Mouse (Mus musculus) limb, embryonic 10.5 days (tissue): ENCODE data around the gene Stk11ip. TPM values are rescaled to one million over a fixed set of nuclear protein-coding genes. Genes with fewer than 3 reads are reported as not detected.

Experiments
- DNase-seq: peaks from one replicate; pipeline ENCODE4 v3.0.0-alpha.2; 2017; ENCODE audit warnings: low spot score
- H3K27ac ChIP-seq: fragments of 300-500 bp; sonication (generic); 2 replicates; pipeline ENCODE4 v1.5.1; 2016; ENCODE audit warnings: mild to moderate bottlenecking
- H3K27me3 ChIP-seq: fragments of 300-500 bp; sonication (generic); 2 replicates; pipeline ENCODE4 v1.6.1; 2016; ENCODE audit warnings: low read depth, mild to moderate bottlenecking; ENCODE audit not compliant: poor library complexity, severe bottlenecking
- H3K36me3 ChIP-seq: fragments of 300-500 bp; sonication (generic); 2 replicates; pipeline ENCODE4 v1.6.1; 2016; ENCODE audit warnings: mild to moderate bottlenecking, moderate library complexity
- H3K4me1 ChIP-seq: fragments of 300-500 bp; sonication (generic); 2 replicates; pipeline ENCODE4 v1.6.1; 2016
- H3K4me3 ChIP-seq: fragments of 300-500 bp; sonication (generic); 2 replicates; pipeline ENCODE4 v1.5.1; 2016; ENCODE audit warnings: mild to moderate bottlenecking, moderate library complexity
- H3K9me3 ChIP-seq: fragments of 300-500 bp; sonication (generic); replicated peaks from 2 replicates; pipeline ENCODE4 v1.6.1; 2016; ENCODE audit warnings: mild to moderate bottlenecking
- WGBS: fragments of 180-500 bp; shearing (Covaris S2); methylation state at CpG from one replicate; pipeline ENCODE4 v1.1.7; 2016; 5-methylcytosine and 5-hydroxymethylcytosine counted together
- polyA plus RNA-seq: library from polyadenylated mRNA; unstranded; fragments of >200 nt; fragmentation: Nextera tagmentation; extraction: Ambion mirVana; gene quantifications from 2 replicates; pipeline ENCODE4 v1.2.1, GENCODE M21; 2016

The Stk11ip gene
- polyA plus RNA-seq, 1 experiment from 2014 or later: 33.8 TPM

- WGBS: 93% methylated on average over 7 of the region's 7 CpGs
These were observed 34.4 kb downstream of the Stk11ip start for GRCm38 (mm10) chr1:75555680-75556079.

GRCm38 (mm10) chr1:75556143-75556781 is 34.9 kb downstream of the Stk11ip start:
- DNase-seq: no peak
- no peaks in the 10 kb centered on the region for H3K27me3 ChIP-seq
- H3K4me1 ChIP-seq: peaks cover 19% of the 10 kb centered on the region
- no peaks in the 10 kb centered on the region for H3K9me3 ChIP-seq
- H3K4me3 ChIP-seq: no peak overlapping the region
- no peak overlapping the region for H3K27ac ChIP-seq
- WGBS: 86% methylated on average over 9 of the region's 9 CpGs
- peaks cover 74% of the 10 kb centered on the region for H3K36me3 ChIP-seq

More at GRCm38 (mm10) chr1:75555680-75556079, 34.4 kb downstream of the Stk11ip start:
- Histone ChIP-seq H3K4me1 (peaks cover 19% of the 10 kb centered on the region), H3K27me3 (no peaks in the 10 kb centered on the region), H3K27ac (no peak overlapping the region), H3K9me3 (no peaks in the 10 kb centered on the region), H3K4me3 (no peak overlapping the region), H3K36me3 (peaks cover 80% of the 10 kb centered on the region)
- no peak for DNase-seq

- no peak for DNase-seq
- Histone ChIP-seq H3K4me1 (peaks cover 19% of the 10 kb centered on the region), H3K9me3 (no peaks in the 10 kb centered on the region), H3K27ac (0 out of 2 replicates have a peak overlapping the region, but pooled peaks have one; percentile 4), H3K36me3 (peaks cover 66% of the 10 kb centered on the region), H3K27me3 (no peaks in the 10 kb centered on the region), H3K4me3 (no peak overlapping the region)
- 93% methylated on average over 7 of the region's 7 CpGs for WGBS
These were observed 35.7 kb downstream of the Stk11ip start for GRCm38 (mm10) chr1:75557041-75557440.

GRCm38 (mm10) chr1:75558388-75559178 is 37.3 kb downstream of the Stk11ip start:
- Histone ChIP-seq H3K4me3 (no peak overlapping the region), H3K9me3 (no peaks in the 10 kb centered on the region), H3K27ac (peak overlapping the region; percentile 71), H3K36me3 (peaks cover 51% of the 10 kb centered on the region), H3K4me1 (peaks cover 19% of the 10 kb centered on the region), H3K27me3 (no peaks in the 10 kb centered on the region)
- WGBS: 87% methylated on average over 18 of the region's 18 CpGs
- DNase-seq: no peak

- Histone ChIP-seq H3K4me1 (peaks cover 17% of the 10 kb centered on the region), H3K27me3 (no peaks in the 10 kb centered on the region), H3K27ac (peak overlapping the region; percentile 71), H3K36me3 (peaks cover 43% of the 10 kb centered on the region), H3K4me3 (peak overlapping the region; percentile 34), H3K9me3 (no peaks in the 10 kb centered on the region)
- DNase-seq: peak; percentile 97
- 10% methylated on average over 17 of the region's 17 CpGs for WGBS
These were observed 38.0 kb downstream of the Stk11ip start for GRCm38 (mm10) chr1:75559212-75559925.

- 85% methylated on average over 12 of the region's 12 CpGs for WGBS
- H3K27me3 ChIP-seq: no peaks in the 10 kb centered on the region
- H3K9me3 ChIP-seq: no peaks in the 10 kb centered on the region
- no peak overlapping the region for H3K4me3 ChIP-seq
- no peak for DNase-seq
- peaks cover 17% of the 10 kb centered on the region for H3K4me1 ChIP-seq
- peaks cover 33% of the 10 kb centered on the region for H3K36me3 ChIP-seq
- H3K27ac ChIP-seq: peak overlapping the region; percentile 71; the same call in 1 of the 2 replicates
These were observed 39.0 kb downstream of the Stk11ip start for GRCm38 (mm10) chr1:75560206-75560913.

GRCm38 (mm10) chr1:75561221-75561897 is 40.0 kb downstream of the Stk11ip start:
- Histone ChIP-seq H3K36me3 (peaks cover 23% of the 10 kb centered on the region), H3K9me3 (no peaks in the 10 kb centered on the region), H3K27ac (no peak overlapping the region), H3K4me3 (no peak overlapping the region), H3K4me1 (peaks cover 17% of the 10 kb centered on the region), H3K27me3 (no peaks in the 10 kb centered on the region)
- no peak for DNase-seq
- WGBS: 58% methylated on average over 4 of the region's 4 CpGs

GRCm38 (mm10) chr1:75561898-75562238 is 40.5 kb downstream of the Stk11ip start:
- Histone ChIP-seq H3K4me1 (peaks cover 17% of the 10 kb centered on the region), H3K4me3 (no peak overlapping the region), H3K9me3 (no peaks in the 10 kb centered on the region), H3K27me3 (no peaks in the 10 kb centered on the region), H3K27ac (no peak overlapping the region), H3K36me3 (peaks cover 18% of the 10 kb centered on the region)
- WGBS: 78% methylated on average over 1 of the region's 1 CpGs
- DNase-seq: no peak

- no peaks in the 10 kb centered on the region for H3K9me3 ChIP-seq
- no peak overlapping the region for H3K4me3 ChIP-seq
- H3K27ac ChIP-seq: no peak overlapping the region
- no peak for DNase-seq
- H3K27me3 ChIP-seq: no peaks in the 10 kb centered on the region
- H3K4me1 ChIP-seq: peaks cover 9% of the 10 kb centered on the region
- WGBS: 88% methylated on average over 2 of the region's 2 CpGs
- no peaks in the 10 kb centered on the region for H3K36me3 ChIP-seq
These were observed 42.8 kb downstream of the Stk11ip start for GRCm38 (mm10) chr1:75564102-75564501.

- 74% methylated on average over 5 of the region's 5 CpGs for WGBS
- Histone ChIP-seq H3K9me3 (no peaks in the 10 kb centered on the region), H3K4me1 (peaks cover under 1% of the 10 kb centered on the region), H3K36me3 (no peaks in the 10 kb centered on the region), H3K4me3 (no peak overlapping the region), H3K27me3 (no peaks in the 10 kb centered on the region), H3K27ac (no peak overlapping the region)
- no peak for DNase-seq
These were observed 43.6 kb downstream of the Stk11ip start for GRCm38 (mm10) chr1:75564916-75565315.

- no peaks in the 10 kb centered on the region for H3K36me3 ChIP-seq
- H3K4me1 ChIP-seq: no peaks in the 10 kb centered on the region
- no peak overlapping the region for H3K4me3 ChIP-seq
- no peaks in the 10 kb centered on the region for H3K27me3 ChIP-seq
- 71% methylated on average over 9 of the region's 9 CpGs for WGBS
- no peak overlapping the region for H3K27ac ChIP-seq
- DNase-seq: no peak
- no peaks in the 10 kb centered on the region for H3K9me3 ChIP-seq
These were observed 44.3 kb downstream of the Stk11ip start for GRCm38 (mm10) chr1:75565616-75566015.

GRCm38 (mm10) chr1:75570403-75570802 is 49.1 kb downstream of the Stk11ip start:
- Histone ChIP-seq H3K36me3 (no peaks in the 10 kb centered on the region), H3K9me3 (no peaks in the 10 kb centered on the region), H3K4me3 (no peak overlapping the region), H3K27me3 (no peaks in the 10 kb centered on the region), H3K4me1 (no peaks in the 10 kb centered on the region), H3K27ac (no peak overlapping the region)
- WGBS: 76% methylated on average over 6 of the region's 6 CpGs
- no peak for DNase-seq
